8 mouse cellular contexts compared by ENCODE assay signal in genomic region chr6:117254620-117255228, GRCm38 (mm10).
DNase-seq lines count a peak whose midpoint lies in the region; ATAC-seq and TF ChIP-seq lines count a peak whose summit lies in the region.

No protein-coding gene starts in this region.

- H3K27ac ChIP-seq in heart, embryonic 12.5 days (ENCODE audit: poor library complexity, severe bottlenecking) = peak overlapping the region; percentile 71
- H3K27ac ChIP-seq in midbrain, embryonic 13.5 days = no peak overlapping the region

- TF ChIP-seq CTCF in lung, adult 2 months (IDR thresholded peaks at IDR 0.05; ENCODE audit: insufficient read depth, low read length) = no peak

- no peaks in the 10 kb centered on the region for H3K9me3 ChIP-seq in heart, embryonic 12.5 days (replicated peaks)
- H3K9me3 ChIP-seq in midbrain, embryonic 13.5 days = no peaks in the 10 kb centered on the region

- TF ChIP-seq POLR2A in lung, adult 2 months (IDR thresholded peaks at IDR 0.05; ENCODE audit: borderline replicate concordance, extremely low read depth, low read depth, low read length) = no peak

- H3K4me1 ChIP-seq in lung, adult 2 months (ENCODE audit: control insufficient read depth, insufficient read depth, low read length) = no peaks in the 10 kb centered on the region
- peaks cover 42% of the 10 kb centered on the region for H3K4me1 ChIP-seq in heart, embryonic 12.5 days (replicated peaks)
- H3K4me1 ChIP-seq in midbrain, embryonic 13.5 days (replicated peaks) = peaks cover 15% of the 10 kb centered on the region

- peak; percentile 25; the same call in 1 of the 2 replicates for ATAC-seq in heart, embryonic 12.5 days (ENCODE audit: insufficient number of reproducible peaks, low FRiP score)
- peak; percentile 80 for ATAC-seq in midbrain, embryonic 13.5 days

- no peak overlapping the region for H3K4me2 ChIP-seq in heart, embryonic 12.5 days
- no peak overlapping the region for H3K4me2 ChIP-seq in midbrain, embryonic 13.5 days (replicated peaks)

- no peaks in the 10 kb centered on the region for H3K36me3 ChIP-seq in heart, embryonic 12.5 days
- H3K36me3 ChIP-seq in midbrain, embryonic 13.5 days = no peaks in the 10 kb centered on the region

- no peak overlapping the region for H3K9ac ChIP-seq in heart, embryonic 12.5 days
- H3K9ac ChIP-seq in midbrain, embryonic 13.5 days (replicated peaks) = no peak overlapping the region

- no peaks in the 10 kb centered on the region for H3K27me3 ChIP-seq in heart, embryonic 12.5 days (replicated peaks)
- no peaks in the 10 kb centered on the region for H3K27me3 ChIP-seq in midbrain, embryonic 13.5 days

- H3K4me3 ChIP-seq in lung, adult 2 months (replicated peaks; ENCODE audit: extremely low read depth, low read depth, low read length) = no peak overlapping the region
- no peak overlapping the region for H3K4me3 ChIP-seq in heart, embryonic 12.5 days
- H3K4me3 ChIP-seq in midbrain, embryonic 13.5 days (replicated peaks) = no peak overlapping the region

- WGBS in lung, adult 2 months = 57% methylated on average over 3 of the region's 3 CpGs
- 46% methylated on average over 3 of the region's 3 CpGs for WGBS in heart, embryonic 12.5 days
- 65% methylated on average over 3 of the region's 3 CpGs for WGBS in midbrain, embryonic 13.5 days

- peak; percentile 21 to 29 for DNase-seq in lung, adult 18-20 months
- no peak for DNase-seq in lung, adult 2 months
- peak; percentile 49 for DNase-seq in cerebellum, adult 9-10 months
- peak; percentile 64 to 71 for DNase-seq in layer of hippocampus, adult 8-10 months (ENCODE audit: low spot score in 2 of 2)
- DNase-seq in spleen, postnatal 4 days (ENCODE audit: low spot score in 2 of 2) = no peak
- DNase-seq in urinary bladder, postnatal 14 days (ENCODE audit: low spot score) = no peak

Comparison
In these comparisons a context has a peak if more than half of its experiments do, and no peak if none do; other contexts are left out.
1. DNase-seq: peak in lung, adult 18-20 months (2 of 2), cerebellum, adult 9-10 months (single experiment) and layer of hippocampus, adult 8-10 months (2 of 2); none in lung, adult 2 months (single experiment), spleen, postnatal 4 days (0 of 2) and urinary bladder, postnatal 14 days (single experiment).